ENCODE assay signal across 8 mouse cellular contexts in genomic region chr2:59159961-59160604, GRCm38 (mm10). TPM values are rescaled to one million over a fixed set of nuclear protein-coding genes. Genes with fewer than 3 reads are reported as not detected.
A peak's percentile ranks its signal among the peaks of the same experiment; 100 is the strongest.
DNase-seq lines count a peak whose midpoint lies in the region; ATAC-seq and TF ChIP-seq lines count a peak whose summit lies in the region.

No protein-coding gene starts in this region.

- peak overlapping the region; percentile 98 for H3K4me3 ChIP-seq in megakaryocyte, embryonic 14.5 days (replicated peaks)
- H3K4me3 ChIP-seq in heart, postnatal 0 days (ENCODE audit: low read depth, low read length) = peak overlapping the region; percentile 98
- H3K4me3 ChIP-seq in limb, embryonic 10.5 days = peak overlapping the region; percentile 94
- H3K4me3 ChIP-seq in olfactory bulb, adult 2 months (ENCODE audit: insufficient read depth, low read depth, low read length) = peak overlapping the region; percentile 61

- peak overlapping the region; percentile 92 for H3K4me2 ChIP-seq in heart, postnatal 0 days (ENCODE audit: low read depth, low read length)

- no peak; the same call in 1 of the 2 replicates for ATAC-seq in megakaryocyte, adult 5-6 weeks (ENCODE audit: poor library complexity, severe bottlenecking)
- no peak for ATAC-seq in heart, postnatal 0 days (ENCODE audit: insufficient read depth, low read depth)

- no peak overlapping the region for H3K27ac ChIP-seq in heart, postnatal 0 days (ENCODE audit: low read depth)
- H3K27ac ChIP-seq in limb, embryonic 10.5 days = peak overlapping the region; percentile 93
- H3K27ac ChIP-seq in olfactory bulb, adult 2 months (ENCODE audit: insufficient read depth, low read depth, low read length) = no peak overlapping the region

- TF ChIP-seq POLR2A in olfactory bulb, adult 2 months (IDR thresholded peaks at IDR 0.05; ENCODE audit: insufficient read depth, low read depth, low read length) = no peak

- peaks cover 35% of the 10 kb centered on the region for H3K4me1 ChIP-seq in megakaryocyte, embryonic 14.5 days
- peaks cover 16% of the 10 kb centered on the region for H3K4me1 ChIP-seq in heart, postnatal 0 days (ENCODE audit: control insufficient read depth, insufficient read depth)
- H3K4me1 ChIP-seq in limb, embryonic 10.5 days = peaks cover 27% of the 10 kb centered on the region
- peaks cover 5% of the 10 kb centered on the region for H3K4me1 ChIP-seq in olfactory bulb, adult 2 months (ENCODE audit: control insufficient read depth, insufficient read depth, low read length)

- no peak overlapping the region for H3K9ac ChIP-seq in heart, postnatal 0 days (replicated peaks; ENCODE audit: low read depth, low read length)

- H3K36me3 ChIP-seq in megakaryocyte, embryonic 14.5 days (replicated peaks; ENCODE audit: low read length) = peaks cover 3% of the 10 kb centered on the region
- H3K36me3 ChIP-seq in heart, postnatal 0 days (replicated peaks; ENCODE audit: control insufficient read depth, insufficient read depth, low read length) = no peaks in the 10 kb centered on the region
- no peaks in the 10 kb centered on the region for H3K36me3 ChIP-seq in limb, embryonic 10.5 days

- no peaks in the 10 kb centered on the region for H3K9me3 ChIP-seq in megakaryocyte, embryonic 14.5 days
- H3K9me3 ChIP-seq in heart, postnatal 0 days (replicated peaks; ENCODE audit: control insufficient read depth, low read length) = no peaks in the 10 kb centered on the region
- no peaks in the 10 kb centered on the region for H3K9me3 ChIP-seq in limb, embryonic 10.5 days (replicated peaks)

- TF ChIP-seq EP300 in heart, postnatal 0 days (IDR thresholded peaks at IDR 0.05; ENCODE audit: low read depth) = no peak

- peak; percentile 16 for DNase-seq in adrenal gland, adult 2 months
- DNase-seq in adrenal gland, postnatal 10 days = no peak
- no peak for DNase-seq in heart, postnatal 0 days (ENCODE audit: low spot score)
- DNase-seq in limb, embryonic 10.5 days (ENCODE audit: low spot score) = no peak
- DNase-seq in right cerebral cortex, postnatal 25 days = no peak

- no peak for TF ChIP-seq CTCF in heart, postnatal 0 days (IDR thresholded peaks at IDR 0.05; ENCODE audit: low read depth)
- no peak for TF ChIP-seq CTCF in olfactory bulb, adult 2 months (IDR thresholded peaks at IDR 0.05; ENCODE audit: insufficient read depth, low read depth, low read length)

- 1% methylated on average over 16 of the region's 16 CpGs for WGBS in heart, postnatal 0 days
- under 1% methylated on average over 16 of the region's 16 CpGs for WGBS in limb, embryonic 10.5 days
- under 1% methylated on average over 16 of the region's 16 CpGs for WGBS in olfactory bulb, adult 2 months

- H3K27me3 ChIP-seq in megakaryocyte, embryonic 14.5 days (replicated peaks) = no peaks in the 10 kb centered on the region
- H3K27me3 ChIP-seq in heart, postnatal 0 days (ENCODE audit: control insufficient read depth, insufficient read depth, low read length) = no peaks in the 10 kb centered on the region
- H3K27me3 ChIP-seq in limb, embryonic 10.5 days (ENCODE audit: low read depth, poor library complexity, severe bottlenecking) = no peaks in the 10 kb centered on the region

RNA-seq across cellular contexts. Expression of gene Ccdc148, which starts 0.4 kb away (rescaled TPM):
- 1 to 10 TPM; 1.1 to 1.3 TPM for total RNA-seq in adrenal gland, adult 2 months (2021)
- 0.02 and 0.06 TPM in 2 replicates for polyA plus RNA-seq in adrenal gland, adult 2 months (2012; rRNA removed)
- total RNA-seq in adrenal gland, postnatal 10 days (2021) = 1 to 10 TPM; 1.3 to 1.4 TPM
- not detected in 2 replicates for polyA plus RNA-seq in megakaryocyte, embryonic 14.5 days (2012; ENCODE audit: insufficient read depth, low replicate concordance)
- 0.02 and 0.21 TPM in 2 replicates for total RNA-seq in megakaryocyte, adult 5-6 weeks (2015)
- total RNA-seq in megakaryocyte, adult 5-6 weeks (2017) = 0.08 and 0.11 TPM in 2 replicates
- total RNA-seq in heart, postnatal 0 days (2014; rRNA removed; ENCODE audit: low replicate concordance) = 0.46 and 1.3 TPM in 2 replicates
- 0.56 and 0.69 TPM in 2 replicates for polyA plus RNA-seq in heart, postnatal 0 days (2015; fragmentation: Nextera tagmentation; extraction: Ambion mirVana)
- 0.23 and 0.70 TPM in 2 replicates for polyA plus RNA-seq in limb, embryonic 10.5 days (2016; fragmentation: Nextera tagmentation; extraction: Ambion mirVana)
- polyA plus RNA-seq in olfactory bulb, adult 2 months (2012; ENCODE audit: insufficient read depth, insufficient read length, low replicate concordance, missing spikeins) = not detected in 2 replicates

RNA-seq across cellular contexts. Expression of gene Pkp4, which starts 0.6 kb away (rescaled TPM):
- total RNA-seq in adrenal gland, adult 2 months (2021) = 10 to 100 TPM; 55.4 to 65.8 TPM
- 36.8 and 47.0 TPM in 2 replicates for polyA plus RNA-seq in adrenal gland, adult 2 months (2012; rRNA removed)
- 10 to 100 TPM; 59.9 to 76.5 TPM for total RNA-seq in adrenal gland, postnatal 10 days (2021)
- 20.4 and 25.2 TPM in 2 replicates for polyA plus RNA-seq in megakaryocyte, embryonic 14.5 days (2012; ENCODE audit: insufficient read depth, low replicate concordance)
- total RNA-seq in megakaryocyte, adult 5-6 weeks (2015) = 10.6 and 17.0 TPM in 2 replicates
- 9.6 and 12.7 TPM in 2 replicates for total RNA-seq in megakaryocyte, adult 5-6 weeks (2017)
- total RNA-seq in heart, postnatal 0 days (2014; rRNA removed; ENCODE audit: low replicate concordance) = 152 and 232 TPM in 2 replicates
- polyA plus RNA-seq in heart, postnatal 0 days (2015; fragmentation: Nextera tagmentation; extraction: Ambion mirVana) = 30.9 and 36.1 TPM in 2 replicates
- 12.4 and 15.0 TPM in 2 replicates for polyA plus RNA-seq in limb, embryonic 10.5 days (2016; fragmentation: Nextera tagmentation; extraction: Ambion mirVana)
- polyA plus RNA-seq in olfactory bulb, adult 2 months (2012; ENCODE audit: insufficient read depth, insufficient read length, low replicate concordance, missing spikeins) = 318 TPM in 1 of 2 replicates, not detected in the other
